Mouse (Mus musculus): ENCODE measurements around the gene Slc9a8. TPM values are rescaled to one million over a fixed set of nuclear protein-coding genes. Genes with fewer than 3 reads are reported as not detected.
"Not testable (repeated sequence)": the region's sequence is repeated elsewhere in the genome, so short reads cannot be mapped to it uniquely, and the experiment has no call there.

Slc9a8 gene
- polyA plus RNA-seq, 1 experiment from 2014 or later: 23.3 TPM

GRCm38 (mm10) chr2:167386456-167386855, 35.1 kb upstream of the Slc9a8 start:
- H3K9me3 ChIP-seq: no peaks in the 10 kb centered on the region
- no peak overlapping the region for H3K4me2 ChIP-seq (replicated peaks)
- no peaks in the 10 kb centered on the region for H3K4me1 ChIP-seq
- WGBS: 78% methylated on average over 4 of the region's 4 CpGs
- H3K27ac ChIP-seq: no peak overlapping the region
- H3K9ac ChIP-seq: no peak overlapping the region
- H3K36me3 ChIP-seq: no peaks in the 10 kb centered on the region
- H3K4me3 ChIP-seq: no peak overlapping the region
- no peak for ATAC-seq (ENCODE audit: insufficient number of reproducible peaks, insufficient read depth, low FRiP score, low TSS enrichment)
- H3K27me3 ChIP-seq: no peaks in the 10 kb centered on the region

- no peak overlapping the region for H3K4me2 ChIP-seq (replicated peaks)
- H3K4me3 ChIP-seq: no peak overlapping the region
- no peak overlapping the region for H3K27ac ChIP-seq
- no peaks in the 10 kb centered on the region for H3K36me3 ChIP-seq
- 79% methylated on average over 6 of the region's 6 CpGs for WGBS
- ATAC-seq (ENCODE audit: insufficient number of reproducible peaks, insufficient read depth, low FRiP score, low TSS enrichment): no peak
- no peak overlapping the region for H3K9ac ChIP-seq
- H3K4me1 ChIP-seq: no peaks in the 10 kb centered on the region
- H3K9me3 ChIP-seq: no peaks in the 10 kb centered on the region
- no peaks in the 10 kb centered on the region for H3K27me3 ChIP-seq
Observed at GRCm38 (mm10) chr2:167386998-167387397, 34.5 kb upstream of the Slc9a8 start.

- H3K4me3 ChIP-seq: no peak overlapping the region
- no peaks in the 10 kb centered on the region for H3K9me3 ChIP-seq
- no peak overlapping the region for H3K9ac ChIP-seq
- H3K4me1 ChIP-seq: no peaks in the 10 kb centered on the region
- no peaks in the 10 kb centered on the region for H3K27me3 ChIP-seq
- no peaks in the 10 kb centered on the region for H3K36me3 ChIP-seq
- WGBS: 86% methylated on average over 7 of the region's 7 CpGs
- no peak overlapping the region for H3K27ac ChIP-seq
- ATAC-seq (ENCODE audit: insufficient number of reproducible peaks, insufficient read depth, low FRiP score, low TSS enrichment): no peak
- no peak overlapping the region for H3K4me2 ChIP-seq (replicated peaks)
Observed at GRCm38 (mm10) chr2:167394426-167394825, 27.1 kb upstream of the Slc9a8 start.

GRCm38 (mm10) chr2:167396420-167396819, 25.1 kb upstream of the Slc9a8 start:
- not testable (repeated sequence) for H3K4me3 ChIP-seq; H3K4me1 ChIP-seq; H3K27ac ChIP-seq; ATAC-seq (ENCODE audit: insufficient number of reproducible peaks, insufficient read depth, low FRiP score, low TSS enrichment); H3K36me3 ChIP-seq; H3K27me3 ChIP-seq; H3K9ac ChIP-seq; H3K4me2 ChIP-seq (replicated peaks); H3K9me3 ChIP-seq
- WGBS: 93% methylated on average over 9 of the region's 9 CpGs

GRCm38 (mm10) chr2:167399012-167399411, 22.5 kb upstream of the Slc9a8 start:
- Histone ChIP-seq H3K4me1 (no peaks in the 10 kb centered on the region), H3K4me3 (no peak overlapping the region), H3K9ac (no peak overlapping the region), H3K9me3 (no peaks in the 10 kb centered on the region), H3K27me3 (no peaks in the 10 kb centered on the region), H3K36me3 (no peaks in the 10 kb centered on the region), H3K4me2 (replicated peaks) (no peak overlapping the region), H3K27ac (no peak overlapping the region)
- ATAC-seq (ENCODE audit: insufficient number of reproducible peaks, insufficient read depth, low FRiP score, low TSS enrichment): no peak
- WGBS: 42% methylated on average over 4 of the region's 4 CpGs

- Histone ChIP-seq H3K27me3 (no peaks in the 10 kb centered on the region), H3K4me2 (replicated peaks) (no peak overlapping the region), H3K36me3 (no peaks in the 10 kb centered on the region), H3K4me3 (no peak overlapping the region), H3K9me3 (no peaks in the 10 kb centered on the region), H3K9ac (no peak overlapping the region), H3K27ac (no peak overlapping the region), H3K4me1 (no peaks in the 10 kb centered on the region)
- ATAC-seq (ENCODE audit: insufficient number of reproducible peaks, insufficient read depth, low FRiP score, low TSS enrichment): no peak
- 81% methylated on average over 7 of the region's 7 CpGs for WGBS
Observed at GRCm38 (mm10) chr2:167399646-167400045, 21.9 kb upstream of the Slc9a8 start.

- no peak overlapping the region for H3K27ac ChIP-seq
- H3K4me3 ChIP-seq: no peak overlapping the region
- 78% methylated on average over 7 of the region's 7 CpGs for WGBS
Observed at GRCm38 (mm10) chr2:167403085-167403484, 18.4 kb upstream of the Slc9a8 start.

GRCm38 (mm10) chr2:167405101-167405880, 16.2 kb upstream of the Slc9a8 start:
- H3K4me2 ChIP-seq (replicated peaks): no peak overlapping the region
- WGBS: 76% methylated on average over 20 of the region's 20 CpGs
- ATAC-seq (ENCODE audit: insufficient number of reproducible peaks, insufficient read depth, low FRiP score, low TSS enrichment): no peak
- no peaks in the 10 kb centered on the region for H3K27me3 ChIP-seq
- no peak overlapping the region for H3K27ac ChIP-seq
- H3K9ac ChIP-seq: no peak overlapping the region
- H3K36me3 ChIP-seq: no peaks in the 10 kb centered on the region
- H3K4me3 ChIP-seq: no peak overlapping the region
- no peaks in the 10 kb centered on the region for H3K4me1 ChIP-seq
- no peaks in the 10 kb centered on the region for H3K9me3 ChIP-seq

More at GRCm38 (mm10) chr2:167403085-167403484, 18.4 kb upstream of the Slc9a8 start:
- no peaks in the 10 kb centered on the region for H3K27me3 ChIP-seq
- no peak for ATAC-seq (ENCODE audit: insufficient number of reproducible peaks, insufficient read depth, low FRiP score, low TSS enrichment)
- H3K9ac ChIP-seq: no peak overlapping the region
- H3K4me2 ChIP-seq (replicated peaks): no peak overlapping the region
- H3K36me3 ChIP-seq: no peaks in the 10 kb centered on the region
- no peaks in the 10 kb centered on the region for H3K4me1 ChIP-seq
- H3K9me3 ChIP-seq: no peaks in the 10 kb centered on the region

- whole genome bisulfite sequencing: 91% methylated on average over 16 of the region's 16 CpGs
- Histone ChIP-seq H3K9me3 (no peaks in the 10 kb centered on the region), H3K27me3 (no peaks in the 10 kb centered on the region), H3K4me1 (no peaks in the 10 kb centered on the region), H3K4me2 (replicated peaks) (no peak overlapping the region), H3K36me3 (no peaks in the 10 kb centered on the region), H3K4me3 (no peak overlapping the region), H3K9ac (no peak overlapping the region), H3K27ac (no peak overlapping the region)
- ATAC-seq (ENCODE audit: insufficient number of reproducible peaks, insufficient read depth, low FRiP score, low TSS enrichment): no peak
Observed at GRCm38 (mm10) chr2:167407296-167407929, 14.1 kb upstream of the Slc9a8 start.

GRCm38 (mm10) chr2:167414461-167414860, 7.1 kb upstream of the Slc9a8 start:
- no peak for ATAC-seq (ENCODE audit: insufficient number of reproducible peaks, insufficient read depth, low FRiP score, low TSS enrichment)
- Histone ChIP-seq H3K4me1 (no peaks in the 10 kb centered on the region), H3K9ac (no peak overlapping the region), H3K4me2 (replicated peaks) (no peak overlapping the region), H3K27ac (no peak overlapping the region), H3K9me3 (0 out of 2 replicates have a peak, but pooled peaks cover 3% of the 10 kb centered on the region), H3K4me3 (no peak overlapping the region), H3K36me3 (no peaks in the 10 kb centered on the region), H3K27me3 (no peaks in the 10 kb centered on the region)
- 87% methylated on average over 5 of the region's 5 CpGs for WGBS

- Histone ChIP-seq H3K4me1 (peaks cover 7% of the 10 kb centered on the region), H3K27ac (no peak overlapping the region), H3K9ac (no peak overlapping the region), H3K4me3 (no peak overlapping the region), H3K27me3 (no peaks in the 10 kb centered on the region), H3K4me2 (replicated peaks) (no peak overlapping the region), H3K9me3 (0 out of 2 replicates have a peak, but pooled peaks cover 3% of the 10 kb centered on the region), H3K36me3 (no peaks in the 10 kb centered on the region)
- ATAC-seq (ENCODE audit: insufficient number of reproducible peaks, insufficient read depth, low FRiP score, low TSS enrichment): no peak
- WGBS: 61% methylated on average over 9 of the region's 9 CpGs
Observed at GRCm38 (mm10) chr2:167415970-167416563, 5.4 kb upstream of the Slc9a8 start.

- H3K4me2 ChIP-seq (replicated peaks): no peak overlapping the region
- H3K4me1 ChIP-seq: peaks cover 7% of the 10 kb centered on the region
- H3K4me3 ChIP-seq: no peak overlapping the region
- 0 out of 2 replicates have a peak, but pooled peaks cover 3% of the 10 kb centered on the region for H3K9me3 ChIP-seq
- no peak for ATAC-seq (ENCODE audit: insufficient number of reproducible peaks, insufficient read depth, low FRiP score, low TSS enrichment)
- H3K9ac ChIP-seq: no peak overlapping the region
- no peaks in the 10 kb centered on the region for H3K36me3 ChIP-seq
- 92% methylated on average over 3 of the region's 3 CpGs for WGBS
- H3K27ac ChIP-seq: no peak overlapping the region
- no peaks in the 10 kb centered on the region for H3K27me3 ChIP-seq
Observed at GRCm38 (mm10) chr2:167417048-167417447, 4.5 kb upstream of the Slc9a8 start.
